Mouse (Mus musculus) thymus, postnatal 4 days (tissue): Measurements from ENCODE around the gene H2afy.
A peak's percentile ranks its signal among the peaks of the same experiment; 100 is the strongest.

Experiments
- DNase-seq: peaks from one replicate; pipeline ENCODE4 v3.0.0; 2021

H2afy gene

GRCm38 (mm10) chr13:56136200-56136599 lies at the start of gene H2afy:
H2afy (minus strand) TSS chr13:56136361.
- DNase-seq: no peak

- no peak for DNase-seq
Measured at GRCm38 (mm10) chr13:56183687-56184086, 47.5 kb upstream of the H2afy start.

GRCm38 (mm10) chr13:56181424-56181823 lies 45.3 kb upstream of the H2afy start:
- DNase-seq: no peak

- peak; percentile 44 for DNase-seq
Measured at GRCm38 (mm10) chr13:56178416-56179035, 42.4 kb upstream of the H2afy start, which contains the start of gene Tifab. Tifab (minus strand) TSS chr13:56178885.

- peak; percentile 64 for DNase-seq
Measured at GRCm38 (mm10) chr13:56176310-56176709, 40.1 kb upstream of the H2afy start.

- DNase-seq: peak; percentile 56
Measured at GRCm38 (mm10) chr13:56175848-56176247, 39.7 kb upstream of the H2afy start.

GRCm38 (mm10) chr13:56172901-56173545 lies 36.9 kb upstream of the H2afy start:
- peak; percentile 43 for DNase-seq

GRCm38 (mm10) chr13:56172106-56172505 lies 35.9 kb upstream of the H2afy start:
- no peak for DNase-seq

- peak; percentile 7 for DNase-seq
Measured at GRCm38 (mm10) chr13:56168403-56168781, 32.2 kb upstream of the H2afy start.

- DNase-seq: peak; percentile 69
Measured at GRCm38 (mm10) chr13:56167446-56168402, 31.6 kb upstream of the H2afy start.

- DNase-seq: no peak
Measured at GRCm38 (mm10) chr13:56165561-56165960, 29.4 kb upstream of the H2afy start.

- no peak for DNase-seq
Measured at GRCm38 (mm10) chr13:56164372-56164771, 28.2 kb upstream of the H2afy start.

GRCm38 (mm10) chr13:56163751-56164150 lies 27.6 kb upstream of the H2afy start:
- no peak for DNase-seq

GRCm38 (mm10) chr13:56162859-56163258 lies 26.7 kb upstream of the H2afy start:
- no peak for DNase-seq

- DNase-seq: no peak
Measured at GRCm38 (mm10) chr13:56159614-56160363, 23.6 kb upstream of the H2afy start.

- DNase-seq: peak; percentile 55
Measured at GRCm38 (mm10) chr13:56159016-56159601, 22.9 kb upstream of the H2afy start.

- DNase-seq: no peak
Measured at GRCm38 (mm10) chr13:56155671-56156070, 19.5 kb upstream of the H2afy start.

- no peak for DNase-seq
Measured at GRCm38 (mm10) chr13:56155048-56155447, 18.9 kb upstream of the H2afy start.

GRCm38 (mm10) chr13:56152773-56153460 lies 16.8 kb upstream of the H2afy start:
- no peak for DNase-seq

- DNase-seq: peak; percentile 83
Measured at GRCm38 (mm10) chr13:56151404-56152226, 15.5 kb upstream of the H2afy start.

- peak; percentile 85 for DNase-seq
Measured at GRCm38 (mm10) chr13:56145523-56145922, 9.4 kb upstream of the H2afy start.
